Mouse (Mus musculus): Measurements from ENCODE around the gene Tmem217.

- TF ChIP-seq ZC3H11A (IDR thresholded peaks at IDR 0.05; ENCODE audit: low read depth, low read length) (no peak), USF1 (IDR thresholded peaks at IDR 0.05; ENCODE audit: low read depth, low read length) (no peak), POLR2AphosphoS2 (IDR thresholded peaks at IDR 0.05; ENCODE audit: low read depth, low read length) (peak; percentile 41; the same call in 1 of the 2 replicates), NRF1 (IDR thresholded peaks at IDR 0.05; ENCODE audit: low read depth, low read length) (no peak), CHD2 (IDR thresholded peaks at IDR 0.05; ENCODE audit: low read length) (no peak; the same call in 1 of the 2 replicates), RCOR1 (conservative IDR thresholded peaks at IDR 0.05; ENCODE audit: low read depth, low read length) (no peak), ZNF384 (IDR thresholded peaks at IDR 0.05; ENCODE audit: low read depth, low read length) (no peak), ZKSCAN1 (IDR thresholded peaks at IDR 0.05; ENCODE audit: borderline replicate concordance, low read depth, low read length) (no peak), CTCF (conservative IDR thresholded peaks at IDR 0.05 in 1 of 2, IDR thresholded peaks at IDR 0.05 in 1 of 2; ENCODE audit: low read depth in 2 of 2, low read length in 2 of 2) (no peak), MYC (IDR thresholded peaks at IDR 0.05; ENCODE audit: low read depth, low read length) (no peak)
Observed at GRCm38 (mm10) chr17:29490713-29491581, 61.2 kb downstream of the Tmem217 start, which contains the start of gene Pim1.

All from CH12.LX (cell line).